Mouse (Mus musculus) G1E (cell line): ENCODE measurements around the gene Zfp790.

Experiments
- CTCF ChIP-seq: IDR thresholded peaks from 2 replicates; pipeline ENCODE4 v1.5.1; 2012; ENCODE audit warnings: low read depth, low read length, inconsistent platforms, mixed read lengths
- GATA1 ChIP-seq: IDR thresholded peaks from 2 replicates; pipeline ENCODE4 v1.6.1; 2012; ENCODE audit warnings: borderline replicate concordance, low read length, inconsistent platforms, mixed read lengths
- GATA2 ChIP-seq: IDR thresholded peaks from 2 replicates; pipeline ENCODE4 v1.6.1; 2012; ENCODE audit warnings: low read depth, low read length, inconsistent platforms, borderline replicate concordance
- POLR2AphosphoS5 ChIP-seq: IDR thresholded peaks from 2 replicates; pipeline ENCODE4 v1.6.1; 2012; ENCODE audit warnings: low read depth, low read length, inconsistent platforms; ENCODE audit not compliant: insufficient replicate concordance
- TAL1 ChIP-seq: conservative IDR thresholded peaks from 2 replicates; pipeline ENCODE4 v1.6.1; 2012; ENCODE audit warnings: low read depth, low read length, inconsistent platforms, mixed read lengths

DNA sequence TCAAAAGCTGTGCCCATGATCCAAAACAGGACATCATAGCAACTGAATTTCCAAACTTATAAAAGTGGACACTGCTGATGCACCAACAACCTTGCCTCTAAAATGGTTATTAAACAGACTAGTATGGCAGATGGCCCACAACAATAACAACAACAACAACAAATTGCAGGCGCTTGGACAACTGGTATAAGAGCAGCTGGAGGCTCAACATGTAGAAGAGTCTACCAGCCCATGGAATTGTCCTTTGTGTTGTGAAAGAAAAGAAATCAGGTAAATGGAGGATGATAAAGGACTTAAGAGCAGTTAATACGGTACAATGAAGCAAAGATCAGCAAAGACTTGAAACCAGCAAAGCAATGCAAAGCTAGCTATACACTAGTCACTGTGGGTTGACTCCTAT lies 1.5 kb upstream of the Zfp790 start:
- no peak for TF ChIP-seq TAL1
- no peak for TF ChIP-seq GATA1
- no peak for TF ChIP-seq CTCF
- TF ChIP-seq GATA2: no peak
- no peak for TF ChIP-seq POLR2AphosphoS5
